Mouse (Mus musculus): Measurements from ENCODE around the gene Cst11.

DNA sequence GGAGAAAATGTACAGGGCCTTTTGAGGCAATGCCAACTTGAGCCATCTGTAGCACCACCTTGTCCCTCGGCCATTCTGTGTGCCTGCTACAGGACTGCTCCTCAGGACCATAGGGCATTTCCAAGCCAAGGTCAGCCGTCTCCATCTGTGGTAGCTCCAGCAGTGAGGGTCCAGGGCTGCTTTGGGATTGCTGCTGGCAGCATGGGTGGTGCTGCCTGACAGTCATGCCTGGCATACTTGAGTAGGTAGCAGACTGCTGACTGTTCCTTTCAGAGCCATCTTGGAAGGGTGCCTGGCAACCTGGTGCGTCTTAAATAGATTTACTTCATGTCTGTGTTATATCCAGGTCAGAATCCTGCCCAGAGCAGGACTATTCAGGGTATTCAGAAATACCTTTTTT, 28.3 kb downstream of the Cst11 start:
- TF ChIP-seq CTCF (IDR thresholded peaks at IDR 0.05; ENCODE audit: low read depth, low read length): no peak
- TF ChIP-seq EP300 (IDR thresholded peaks at IDR 0.05; ENCODE audit: insufficient read depth, low read depth, low read length): no peak
- no peak for TF ChIP-seq POLR2A (IDR thresholded peaks at IDR 0.05; ENCODE audit: insufficient read depth, low read length)

Data from ES-Bruce4 (cell line).